Mouse (Mus musculus) splenic B cell, adult 2 months (primary cell): Measurements from ENCODE around the gene Fes.

Experiments
- DNase-seq: peaks from one replicate; pipeline ENCODE4 v3.0.0-alpha.2; 2011; ENCODE audit warnings: low read depth, low spot score
- H3K27me3 ChIP-seq: 2 replicates; pipeline ENCODE4 v1.6.1; 2012; ENCODE audit warnings: mild to moderate bottlenecking, low read length, moderate library complexity, mixed read lengths; ENCODE audit not compliant: control insufficient read depth, poor library complexity, insufficient read depth, severe bottlenecking
- H3K36me3 ChIP-seq: 2 replicates; pipeline ENCODE4 v1.6.1; 2012; ENCODE audit warnings: mild to moderate bottlenecking, low read length, moderate library complexity, mixed read lengths; ENCODE audit not compliant: control insufficient read depth, poor library complexity, insufficient read depth, severe bottlenecking

Gene Fes

DNA sequence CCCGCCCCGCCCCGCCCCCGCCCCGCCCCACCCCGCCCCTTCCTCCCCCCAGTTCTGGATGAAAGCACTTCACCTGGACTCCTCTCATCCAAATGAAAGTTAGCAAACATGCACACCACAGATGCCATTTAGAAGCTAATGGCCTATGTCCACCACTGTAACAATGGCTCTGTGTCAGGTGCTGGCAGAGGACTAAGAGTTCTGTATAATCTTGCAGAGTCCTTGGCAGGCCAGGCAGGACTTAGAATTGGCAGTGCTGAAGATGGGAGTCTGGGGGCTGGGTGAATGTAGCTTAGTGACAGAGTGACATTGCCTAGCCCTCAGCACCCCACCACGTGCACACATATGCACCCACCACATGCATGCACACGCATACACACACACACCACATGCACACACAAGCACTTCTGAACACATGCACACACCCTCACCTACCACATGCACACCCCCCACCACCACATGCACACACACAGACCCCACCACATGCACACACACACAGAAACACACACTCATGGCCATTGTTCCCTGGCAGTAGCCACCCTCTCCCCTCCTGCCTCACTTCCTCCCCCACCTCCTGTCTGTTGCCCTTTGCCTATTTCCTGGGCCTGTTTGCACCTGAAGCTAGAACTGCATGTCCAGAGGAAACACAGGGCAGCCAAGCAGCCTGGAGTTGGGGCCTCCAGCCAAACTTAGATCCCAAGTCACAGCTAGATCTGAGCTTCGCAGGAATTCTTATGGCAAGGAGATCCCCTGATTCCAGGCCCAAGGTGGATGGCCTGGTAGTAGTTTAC is 26.0 kb upstream of the Fes start:
- no peaks in the 10 kb centered on the region for H3K36me3 ChIP-seq
- no peak for DNase-seq

DNA sequence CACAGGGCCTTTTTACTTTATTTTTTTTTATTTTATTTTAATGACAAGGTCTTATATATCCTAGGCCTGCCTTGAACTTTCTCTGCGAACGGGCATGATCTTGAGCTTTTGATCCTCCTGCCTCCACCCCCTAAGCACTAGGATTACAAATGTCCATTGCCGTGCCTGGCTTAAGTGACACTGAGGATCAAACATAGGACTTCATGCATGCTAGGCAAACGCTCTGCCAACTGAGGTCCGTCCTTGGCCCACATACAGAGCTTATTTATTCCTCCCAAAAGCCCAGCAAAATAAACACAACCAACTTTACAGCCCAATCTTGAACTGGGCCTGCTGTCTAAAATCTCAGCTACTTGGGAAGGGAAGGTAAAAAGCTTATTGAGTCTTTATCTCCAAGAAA is 25.0 kb upstream of the Fes start:
- Histone ChIP-seq H3K36me3 (no peaks in the 10 kb centered on the region), H3K27me3 (no peaks in the 10 kb centered on the region)
- DNase-seq = no peak

More for the DNA sequence above, 26.0 kb upstream of the Fes start:
- no peaks in the 10 kb centered on the region for H3K27me3 ChIP-seq

DNA sequence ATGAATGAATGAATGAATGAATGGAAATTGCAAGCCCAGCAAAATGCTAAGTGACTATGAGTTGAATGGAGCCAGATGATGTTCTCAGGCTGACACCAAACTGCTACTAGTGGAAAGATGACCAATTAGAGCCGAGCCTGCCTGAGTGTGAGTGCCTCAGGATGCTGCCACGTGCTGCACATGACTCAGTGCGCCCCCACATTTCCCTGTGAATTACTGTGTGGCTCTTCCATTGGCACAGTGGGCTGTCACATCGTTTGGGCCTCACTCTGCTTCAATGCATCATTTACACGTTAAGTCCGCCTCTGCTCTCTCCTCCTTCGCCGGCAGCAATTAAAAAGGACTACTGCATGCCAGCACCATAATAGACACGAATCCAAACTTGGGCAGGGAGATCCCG is 24.5 kb upstream of the Fes start:
- no peak for DNase-seq
- Histone ChIP-seq H3K36me3 (no peaks in the 10 kb centered on the region), H3K27me3 (no peaks in the 10 kb centered on the region)

DNA sequence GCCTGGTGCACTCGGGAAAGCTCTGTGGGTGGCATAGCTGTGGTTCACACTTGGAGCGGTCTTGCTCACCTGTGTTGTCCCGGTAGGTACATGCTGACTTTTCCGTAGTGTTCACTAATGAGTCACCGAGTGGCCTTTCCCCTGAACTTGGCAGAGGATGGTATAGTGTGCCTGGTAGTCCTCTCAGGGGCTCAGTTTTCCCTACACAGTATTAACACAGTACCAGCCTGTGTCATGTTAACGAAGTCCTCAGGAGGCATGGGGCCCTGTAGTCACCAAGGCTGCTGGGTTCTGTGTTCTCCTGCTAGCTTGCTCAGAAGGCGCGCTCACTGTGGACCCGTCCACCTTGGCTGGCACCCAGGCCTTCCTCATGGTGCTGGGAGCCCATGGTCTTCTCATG is 22.6 kb upstream of the Fes start:
- Histone ChIP-seq H3K27me3 (no peaks in the 10 kb centered on the region), H3K36me3 (no peaks in the 10 kb centered on the region)
- no peak for DNase-seq

DNA sequence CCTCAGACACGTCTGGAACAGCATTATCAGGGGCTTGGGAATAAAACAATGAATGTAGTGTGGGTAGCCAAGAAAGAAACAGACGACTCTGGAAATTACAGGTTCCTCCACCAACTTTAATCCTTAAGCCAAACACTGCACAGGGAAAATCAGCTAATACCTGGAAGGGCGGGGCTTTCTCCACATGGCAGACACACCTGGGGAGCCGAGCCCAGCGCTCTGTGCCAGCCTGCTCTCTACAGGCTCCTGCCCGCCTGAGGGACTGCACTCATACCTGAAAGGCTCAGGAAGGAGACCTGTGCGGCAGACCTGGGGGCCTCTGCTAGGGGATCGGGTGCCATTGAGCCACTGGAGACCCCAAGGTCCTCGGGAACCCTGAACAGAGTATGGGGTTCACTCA is 20.0 kb upstream of the Fes start:
- no peak for DNase-seq
- no peaks in the 10 kb centered on the region for H3K36me3 ChIP-seq
- no peaks in the 10 kb centered on the region for H3K27me3 ChIP-seq

DNA sequence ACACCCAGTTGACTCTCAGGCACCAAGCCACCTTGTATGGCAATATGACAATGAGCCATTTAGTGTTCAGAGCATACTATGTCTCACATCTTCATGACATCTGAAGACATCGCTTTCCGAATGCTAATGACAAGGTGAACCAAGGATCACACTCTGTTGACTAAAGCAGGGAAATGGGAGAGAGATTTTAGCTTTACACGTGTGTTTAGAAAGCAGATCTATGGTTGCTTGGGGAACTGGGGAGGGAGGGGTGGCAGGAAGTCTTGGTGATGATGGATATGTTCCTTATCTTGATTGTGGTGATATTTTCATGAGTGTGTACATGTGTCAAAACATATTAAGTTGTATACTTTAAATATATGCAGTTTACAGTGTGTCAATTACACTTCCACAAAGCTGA is 18.4 kb upstream of the Fes start:
- DNase-seq = no peak
- H3K36me3 ChIP-seq = no peaks in the 10 kb centered on the region
- no peaks in the 10 kb centered on the region for H3K27me3 ChIP-seq

DNA sequence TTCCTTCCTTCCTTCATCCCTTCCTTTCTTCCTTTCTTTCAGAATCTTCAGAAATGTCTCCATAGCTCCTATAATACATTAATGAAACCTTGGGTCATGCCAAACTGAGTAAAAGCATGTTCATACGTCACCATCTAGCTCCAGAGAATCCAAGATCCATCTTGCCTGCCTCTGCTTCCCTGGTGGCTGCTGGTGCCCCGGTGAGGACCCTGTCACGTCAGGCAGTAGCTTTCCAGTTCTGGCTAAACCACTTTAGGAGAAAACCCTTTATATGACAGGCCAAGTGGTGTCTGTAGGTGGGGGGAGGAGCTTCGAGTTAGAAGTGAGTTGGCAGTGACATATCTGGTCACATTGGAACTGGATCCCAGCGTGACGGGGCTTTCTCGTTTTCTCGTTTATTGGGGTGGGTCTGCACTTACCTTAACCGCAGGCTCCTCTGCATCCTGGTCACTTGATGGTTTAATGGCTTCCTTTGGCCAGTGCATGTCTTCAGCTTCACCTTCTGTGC is 17.5 kb upstream of the Fes start, which contains the start of gene Furin:
Gene Furin, minus strand, starts transcription at position 249 of the 508 bp plus-strand sequence.
- no peak for DNase-seq
- no peaks in the 10 kb centered on the region for H3K36me3 ChIP-seq
- no peaks in the 10 kb centered on the region for H3K27me3 ChIP-seq

DNA sequence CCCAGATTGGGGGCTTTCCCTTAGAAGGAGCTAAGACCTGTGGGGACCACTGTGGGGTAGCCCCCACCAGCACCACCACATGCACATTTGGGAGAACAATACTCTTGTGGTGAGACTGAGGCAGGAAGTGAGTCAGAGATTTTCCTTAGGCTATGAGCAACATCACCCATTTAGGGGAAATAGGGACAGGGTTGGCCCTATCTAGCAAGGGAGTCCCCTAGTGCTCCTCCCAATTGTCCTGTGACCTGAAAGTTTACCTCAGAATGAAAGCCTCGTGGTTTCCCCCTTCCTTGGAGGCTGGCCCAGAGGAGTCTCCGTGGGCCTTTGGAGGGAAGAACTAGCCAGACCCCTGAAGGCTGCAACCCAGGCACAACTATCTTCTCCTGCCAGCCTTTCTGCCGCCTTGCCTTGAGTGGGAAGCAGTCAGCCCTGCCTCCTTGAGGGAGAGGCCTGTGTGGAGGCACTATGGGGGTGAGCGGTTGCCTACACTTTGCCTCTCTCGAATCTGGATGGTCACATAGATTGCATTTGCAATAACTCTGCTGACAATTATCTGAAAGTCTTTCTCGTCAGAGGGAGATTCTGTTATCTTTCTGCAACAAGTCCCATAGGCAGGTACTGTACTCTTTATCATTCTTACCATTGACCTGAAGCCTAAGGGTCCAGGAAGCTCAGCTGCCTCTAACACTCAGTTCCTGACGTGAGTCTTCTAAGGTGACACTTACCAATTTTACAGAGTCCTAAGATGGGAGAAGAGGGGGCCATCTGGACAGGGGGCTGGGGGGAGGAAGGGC is 16.6 kb upstream of the Fes start:
- Histone ChIP-seq H3K27me3 (no peaks in the 10 kb centered on the region), H3K36me3 (no peaks in the 10 kb centered on the region)
- DNase-seq = peak; percentile 49

DNA sequence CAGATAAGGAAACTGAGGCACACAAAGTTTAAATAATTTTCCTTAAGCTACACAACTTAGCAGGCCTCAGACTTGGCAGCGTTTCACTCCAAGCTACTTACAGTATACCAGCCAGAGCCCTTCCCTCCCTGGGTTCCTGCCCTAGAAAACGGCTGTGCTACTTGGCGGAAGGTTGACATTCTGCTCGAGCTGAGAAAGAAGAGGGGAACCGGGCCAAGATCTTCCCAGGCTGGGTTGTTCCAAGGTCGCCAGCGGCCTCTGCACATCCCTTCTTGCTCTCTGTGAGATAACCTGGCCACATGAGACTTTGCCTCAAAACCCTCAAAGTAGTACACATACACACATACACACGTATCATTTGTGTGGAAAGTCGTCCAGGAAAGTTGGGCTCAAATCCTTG is 15.8 kb upstream of the Fes start:
- no peaks in the 10 kb centered on the region for H3K27me3 ChIP-seq
- no peaks in the 10 kb centered on the region for H3K36me3 ChIP-seq
- DNase-seq = no peak

DNA sequence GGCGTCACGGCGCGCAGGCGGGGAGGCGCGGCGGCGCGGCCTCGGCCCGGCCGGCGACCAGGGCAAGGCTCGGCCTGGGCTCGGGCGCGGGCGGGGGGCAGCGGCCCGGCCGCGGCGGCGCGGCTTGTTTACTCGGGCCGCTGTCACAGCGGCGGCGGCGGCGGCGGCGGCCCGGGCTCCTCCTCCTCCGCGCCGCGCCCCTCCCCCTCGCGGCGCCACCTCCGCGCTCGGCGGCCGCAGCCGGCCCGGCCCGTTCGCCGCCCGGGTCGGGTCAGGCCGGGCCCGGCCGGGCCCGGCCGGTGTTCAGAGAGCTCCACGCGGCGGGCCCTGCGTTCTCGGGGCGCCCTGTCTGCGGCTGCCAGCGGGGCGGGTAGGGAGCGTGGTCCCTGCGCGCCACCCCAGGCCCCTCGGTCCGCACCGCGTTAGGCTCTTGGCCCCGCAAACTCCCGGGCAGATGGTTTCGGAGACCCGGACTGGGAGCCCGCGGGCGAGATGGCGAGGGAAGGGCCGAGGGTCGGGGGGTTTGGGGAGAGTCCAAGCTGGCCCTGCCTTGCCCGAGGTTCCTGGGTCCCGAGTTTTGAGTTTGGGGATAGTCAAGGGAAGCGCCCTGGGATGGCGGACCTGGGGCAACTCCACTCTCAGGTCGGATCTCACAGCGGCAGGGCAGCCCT is 15.0 kb upstream of the Fes start:
- Histone ChIP-seq H3K36me3 (no peaks in the 10 kb centered on the region), H3K27me3 (no peaks in the 10 kb centered on the region)
- DNase-seq = peak; percentile 68

DNA sequence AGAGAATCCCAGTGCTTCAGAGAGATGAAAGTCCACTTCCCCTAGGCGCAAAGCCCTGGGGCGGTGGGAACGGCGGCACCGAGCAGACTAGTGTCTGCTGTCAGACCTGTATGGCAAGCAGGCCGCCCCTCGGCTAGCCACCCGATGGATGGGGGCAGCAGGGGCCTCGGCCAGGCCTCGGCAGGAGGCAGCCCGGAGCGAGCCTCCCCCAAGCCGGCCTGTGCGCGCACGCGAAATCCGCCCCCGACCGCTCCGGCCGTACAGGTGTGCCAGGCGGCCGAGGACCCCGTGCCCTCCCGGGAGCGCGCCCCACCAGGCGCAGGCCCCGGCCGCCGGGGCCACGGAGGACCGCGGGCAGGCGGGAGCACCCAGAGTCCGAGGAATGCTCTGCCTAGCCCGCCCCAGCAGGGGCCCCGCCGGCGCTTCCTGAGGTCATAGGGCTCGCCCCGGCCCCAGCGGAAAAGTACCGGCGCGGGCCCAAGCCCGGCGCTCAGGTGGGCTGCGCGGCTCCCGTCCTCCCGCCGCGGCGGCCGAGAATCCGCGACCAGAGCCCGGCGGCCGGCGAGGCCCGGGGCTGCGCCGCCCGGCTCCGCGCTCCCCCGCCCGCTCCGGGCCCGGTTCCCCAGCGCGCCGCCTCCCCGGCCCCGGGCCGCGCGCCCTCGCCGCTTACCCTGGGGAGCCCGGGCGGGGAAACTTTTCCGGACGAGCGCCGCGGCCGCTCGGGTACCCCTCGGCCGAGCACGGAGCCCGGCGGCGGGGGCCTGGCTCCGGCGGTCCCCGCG is 14.3 kb upstream of the Fes start:
- Histone ChIP-seq H3K27me3 (no peaks in the 10 kb centered on the region), H3K36me3 (no peaks in the 10 kb centered on the region)
- peak; percentile 50 for DNase-seq

DNA sequence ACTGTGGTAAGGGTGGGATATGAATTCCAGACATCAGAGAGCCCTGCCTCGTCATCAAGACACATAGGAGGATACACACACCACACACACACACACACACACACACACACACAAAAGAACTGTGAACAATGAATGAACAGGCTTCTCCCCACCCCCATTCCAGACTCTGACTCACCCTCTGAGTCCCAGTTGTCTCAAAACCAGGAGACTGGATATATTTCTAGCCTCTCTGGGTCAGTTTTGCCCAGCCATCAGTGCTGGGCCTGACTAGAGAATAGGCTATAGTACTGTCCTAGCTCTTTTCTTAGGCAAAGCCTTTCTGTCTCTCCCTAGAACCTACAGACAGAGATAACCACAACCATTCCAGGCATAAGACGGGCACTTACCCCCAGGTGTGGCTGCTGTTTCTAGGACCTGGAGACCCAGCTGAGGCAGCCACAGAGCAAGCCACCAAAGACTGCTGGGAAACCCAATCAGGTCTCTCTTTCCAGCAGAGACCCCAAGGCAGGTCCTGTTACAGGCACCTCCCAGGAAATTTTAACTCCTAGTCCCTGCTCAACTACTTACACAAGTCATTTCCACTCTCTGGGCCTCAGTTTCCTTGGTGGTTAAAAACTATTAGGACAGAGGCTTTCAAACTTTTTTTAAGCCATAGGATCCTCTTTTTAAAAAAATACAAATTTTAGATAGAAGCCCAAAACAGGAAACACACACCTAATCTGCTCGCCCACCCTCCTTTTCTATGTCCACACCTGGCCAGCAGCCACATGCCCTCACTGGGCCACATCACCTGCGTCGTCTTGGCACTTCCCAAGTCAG is 13.5 kb upstream of the Fes start:
- Histone ChIP-seq H3K27me3 (no peaks in the 10 kb centered on the region), H3K36me3 (peaks cover 2% of the 10 kb centered on the region; the same call in 1 of the 2 replicates)
- DNase-seq = no peak

DNA sequence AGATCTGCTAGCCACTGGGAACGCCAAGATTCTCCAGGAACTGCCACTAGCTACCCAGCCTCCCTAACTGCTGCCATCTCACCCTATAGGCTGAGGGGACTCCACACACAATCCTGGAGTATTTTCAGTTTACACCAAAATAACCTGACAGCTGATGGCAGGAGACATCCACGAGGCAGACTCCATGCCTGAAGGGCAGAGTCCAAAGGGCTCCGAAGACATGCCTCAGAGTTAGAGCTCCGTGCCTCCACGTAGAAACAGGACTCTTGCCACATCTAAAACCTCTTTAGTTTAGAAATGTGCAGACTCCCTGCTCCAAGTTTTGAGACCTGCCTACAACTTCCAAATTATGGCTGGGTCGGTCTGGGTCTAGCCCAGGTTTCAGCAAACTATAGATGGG is 12.8 kb upstream of the Fes start:
- Histone ChIP-seq H3K27me3 (no peaks in the 10 kb centered on the region), H3K36me3 (peaks cover 2% of the 10 kb centered on the region; the same call in 1 of the 2 replicates)
- no peak for DNase-seq
